Mouse (Mus musculus): ENCODE data around the gene Shank2.

GRCm38 (mm10) chr7:144246271-144246670 lies 244.5 kb downstream of the Shank2 start:
- TF ChIP-seq POLR2A (IDR thresholded peaks at IDR 0.05; ENCODE audit: low read depth, low read length) (no peak), CTCF (IDR thresholded peaks at IDR 0.05; ENCODE audit: extremely low read depth, insufficient read length, insufficient replicate concordance, low read depth, low read length) (no peak)

Data from small intestine, adult 2 months (tissue).